Mouse (Mus musculus) stomach, postnatal 0 days (tissue): ENCODE data around the gene Prps1l3.

Experiments used
- CTCF ChIP-seq: IDR thresholded peaks from 2 replicates; pipeline ENCODE4 v1.5.1; 2016; ENCODE audit warnings: antibody characterized with exemption, low read depth, mild to moderate bottlenecking, moderate library complexity
- EP300 ChIP-seq: optimal IDR thresholded peaks from 2 replicates; pipeline ENCODE3; 2016; ENCODE audit warnings: antibody characterized with exemption

DNA sequence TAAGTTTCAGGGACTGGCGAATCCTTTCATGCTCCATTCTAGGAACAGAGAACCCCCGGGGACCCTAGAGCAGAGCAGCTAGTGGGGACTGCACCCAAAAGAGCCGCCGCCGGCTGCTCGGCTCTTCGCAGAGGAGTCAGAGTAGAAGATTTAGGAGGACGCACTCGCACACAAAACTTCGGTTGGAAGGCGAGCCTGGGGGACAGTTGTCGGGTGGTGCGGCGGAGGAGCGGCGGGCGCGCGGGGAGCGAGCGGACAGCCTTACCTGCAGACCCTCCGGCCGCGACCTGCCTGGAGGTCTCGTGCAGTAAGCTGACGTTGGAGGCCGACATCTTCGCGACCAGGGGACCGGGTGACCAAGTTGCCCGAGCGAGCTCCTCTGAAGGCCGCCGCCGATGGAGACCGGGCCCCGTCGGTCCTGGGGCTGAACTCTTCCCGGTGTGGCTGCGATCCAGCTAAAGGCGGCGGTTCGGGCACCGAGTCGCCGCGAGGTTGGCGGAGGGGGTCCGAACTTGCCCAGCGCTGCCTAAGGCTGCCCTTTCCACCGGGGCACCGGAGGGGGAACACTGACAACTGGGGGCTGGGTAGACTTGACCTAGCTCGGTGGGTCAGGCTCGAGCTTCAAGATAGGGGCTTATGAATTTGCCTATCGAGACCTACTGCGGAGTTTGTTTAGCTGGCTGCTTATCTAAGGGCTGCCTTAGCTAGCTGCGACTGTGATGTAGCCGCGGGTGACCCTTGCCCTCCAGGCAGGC is 33.4 kb upstream of the Prps1l3 start:
- TF ChIP-seq CTCF = no peak
- no peak for TF ChIP-seq EP300
